Mouse (Mus musculus) adrenal gland, adult (tissue): Measurements from ENCODE around the gene Rnf141.
A peak's percentile ranks its signal among the peaks of the same experiment; 100 is the strongest.

ENCODE experiments used
- DNase-seq, 2 experiments: peaks; one replicate each; pipeline ENCODE4 v3.0.0; 2022 to 2023; ENCODE audit warnings: low spot score in 1 of 2; ENCODE audit not compliant: inconsistent age in 2 of 2

The Rnf141 gene

GRCm38 (mm10) chr7:110797722-110798409, 46.4 kb downstream of the Rnf141 start:
- DNase-seq: no peak

GRCm38 (mm10) chr7:110796367-110797051, 47.7 kb downstream of the Rnf141 start:
- DNase-seq: no peak

- DNase-seq: no peak
Measured at GRCm38 (mm10) chr7:110794722-110795121, 49.5 kb downstream of the Rnf141 start.

GRCm38 (mm10) chr7:110792834-110793233, 51.4 kb downstream of the Rnf141 start:
- DNase-seq: no peak

GRCm38 (mm10) chr7:110792201-110792600, 52.1 kb downstream of the Rnf141 start:
- DNase-seq: no peak

- DNase-seq: no peak
Measured at GRCm38 (mm10) chr7:110790878-110791277, 53.4 kb downstream of the Rnf141 start.

GRCm38 (mm10) chr7:110787310-110787709, 56.9 kb downstream of the Rnf141 start:
- peak; percentile 57 to 58 for DNase-seq

GRCm38 (mm10) chr7:110785741-110786146, 58.5 kb downstream of the Rnf141 start:
- DNase-seq: peak in 1 of 2 experiments; percentile 47

GRCm38 (mm10) chr7:110784965-110785364, 59.3 kb downstream of the Rnf141 start:
- DNase-seq: peak in 1 of 2 experiments; percentile 36

- peak; percentile 53 to 72 for DNase-seq
Measured at GRCm38 (mm10) chr7:110782845-110783478, 61.3 kb downstream of the Rnf141 start.

- peak; percentile 57 to 59 for DNase-seq
Measured at GRCm38 (mm10) chr7:110782135-110782534, 62.1 kb downstream of the Rnf141 start.

GRCm38 (mm10) chr7:110781231-110781711, 63.0 kb downstream of the Rnf141 start:
- peak; percentile 67 to 69 for DNase-seq

GRCm38 (mm10) chr7:110780520-110780919, 63.7 kb downstream of the Rnf141 start:
- DNase-seq: peak; percentile 73 to 78

GRCm38 (mm10) chr7:110779605-110780111, 64.6 kb downstream of the Rnf141 start:
- peak; percentile 18 to 55 for DNase-seq

GRCm38 (mm10) chr7:110778933-110779332, 65.3 kb downstream of the Rnf141 start:
- no peak for DNase-seq

- DNase-seq: no peak
Measured at GRCm38 (mm10) chr7:110777146-110778001, 66.9 kb downstream of the Rnf141 start.

- DNase-seq: no peak
Measured at GRCm38 (mm10) chr7:110774674-110775073, 69.6 kb downstream of the Rnf141 start.

- peak in 1 of 2 experiments; percentile 72 for DNase-seq
Measured at GRCm38 (mm10) chr7:110774077-110774476, 70.2 kb downstream of the Rnf141 start.

GRCm38 (mm10) chr7:110773204-110774002, 70.9 kb downstream of the Rnf141 start:
- DNase-seq: peak; percentile 88 to 90

GRCm38 (mm10) chr7:110772343-110772742, 71.9 kb downstream of the Rnf141 start:
- no peak for DNase-seq
